Mouse (Mus musculus) bone marrow, adult 2 months (tissue): ENCODE data around the gene Pes1. TPM values are rescaled to one million over a fixed set of nuclear protein-coding genes. Genes with fewer than 3 reads are reported as not detected.

Experiments
- H3K27ac ChIP-seq: fragments of 200-500 bp; 2 replicates; pipeline ENCODE4 v1.5.1; 2012; ENCODE audit warnings: low read depth, mild to moderate bottlenecking, control low read depth, inconsistent platforms, low read length; ENCODE audit not compliant: control insufficient read depth, poor library complexity, insufficient read depth
- H3K4me1 ChIP-seq: fragments of 200-500 bp; 2 replicates; pipeline ENCODE4 v1.6.1; 2011; ENCODE audit warnings: low read length; ENCODE audit not compliant: control insufficient read depth, insufficient read depth
- H3K4me3 ChIP-seq: fragments of 200-500 bp; replicated peaks from 2 replicates; pipeline ENCODE3; 2011; ENCODE audit warnings: mild to moderate bottlenecking, low read depth, low read length, control low read depth; ENCODE audit not compliant: control insufficient read depth
- CTCF ChIP-seq: fragments of 200-500 bp; IDR thresholded peaks from 2 replicates; pipeline ENCODE4 v1.5.1; 2011; ENCODE audit warnings: low read length, control low read depth; ENCODE audit not compliant: control insufficient read depth, insufficient read depth
- POLR2A ChIP-seq: fragments of 200-500 bp; IDR thresholded peaks from 2 replicates; pipeline ENCODE4 v1.6.1; 2011; ENCODE audit warnings: low read depth, mild to moderate bottlenecking, control low read depth, low read length, borderline replicate concordance; ENCODE audit not compliant: control insufficient read depth
- WGBS: fragments of 180-500 bp; shearing (Covaris S2); methylation state at CpG from one replicate; pipeline ENCODE4 v1.1.7; 2018; 5-methylcytosine and 5-hydroxymethylcytosine counted together
- polyA plus RNA-seq: library from polyadenylated mRNA; stranded (reverse); fragments of >200 nt; gene quantifications from 2 replicates; pipeline ENCODE4 v1.2.4, GENCODE M21; 2011; ENCODE audit warnings: low replicate concordance; ENCODE audit not compliant: missing spikeins, insufficient read depth, insufficient read length

Pes1 gene
- polyA plus RNA-seq, 1 experiment: 35.0 TPM

- no peaks in the 10 kb centered on the region for H3K4me1 ChIP-seq
- 16% methylated on average over 15 of the region's 15 CpGs for WGBS
- H3K4me3 ChIP-seq: no peak overlapping the region
- TF ChIP-seq CTCF (no peak), POLR2A (no peak)
- no peak overlapping the region; the same call in 1 of the 2 replicates for H3K27ac ChIP-seq
These were observed 20.3 kb downstream of the Pes1 start for GRCm38 (mm10) chr11:3983863-3984745.

GRCm38 (mm10) chr11:3989748-3990147 lies 26.0 kb downstream of the Pes1 start:
- no peaks in the 10 kb centered on the region for H3K4me1 ChIP-seq
- TF ChIP-seq POLR2A: no peak
- TF ChIP-seq CTCF: no peak
- H3K4me3 ChIP-seq: no peak overlapping the region
- WGBS: 78% methylated on average over 3 of the region's 3 CpGs
- H3K27ac ChIP-seq: no peak overlapping the region

GRCm38 (mm10) chr11:3993132-3993531 lies 29.4 kb downstream of the Pes1 start:
- 69% methylated on average over 6 of the region's 6 CpGs for WGBS
- Histone ChIP-seq H3K4me1 (no peaks in the 10 kb centered on the region; the same call in 1 of the 2 replicates), H3K27ac (no peak overlapping the region), H3K4me3 (no peak overlapping the region)
- TF ChIP-seq POLR2A (no peak), CTCF (no peak)

GRCm38 (mm10) chr11:3993914-3994313 lies 30.1 kb downstream of the Pes1 start:
- Histone ChIP-seq H3K4me1 (no peaks in the 10 kb centered on the region; the same call in none of the 2 replicates), H3K27ac (no peak overlapping the region), H3K4me3 (no peak overlapping the region)
- TF ChIP-seq POLR2A: no peak
- no peak for TF ChIP-seq CTCF
- 82% methylated on average over 6 of the region's 6 CpGs for WGBS

- TF ChIP-seq POLR2A (no peak), CTCF (no peak)
- Histone ChIP-seq H3K4me1 (no peaks in the 10 kb centered on the region; the same call in none of the 2 replicates), H3K4me3 (no peak overlapping the region), H3K27ac (no peak overlapping the region)
- 42% methylated on average over 5 of the region's 5 CpGs for WGBS
These were observed 31.7 kb downstream of the Pes1 start for GRCm38 (mm10) chr11:3995511-3995910.

- no peaks in the 10 kb centered on the region; the same call in none of the 2 replicates for H3K4me1 ChIP-seq
- H3K27ac ChIP-seq: no peak overlapping the region
- 84% methylated on average over 3 of the region's 3 CpGs for WGBS
- TF ChIP-seq POLR2A (no peak), CTCF (no peak)
- H3K4me3 ChIP-seq: no peak overlapping the region
These were observed 33.1 kb downstream of the Pes1 start for GRCm38 (mm10) chr11:3996840-3997239.

GRCm38 (mm10) chr11:3997978-3998720 lies 34.4 kb downstream of the Pes1 start:
- Histone ChIP-seq H3K4me3 (peak overlapping the region; percentile 53), H3K4me1 (no peaks in the 10 kb centered on the region; the same call in none of the 2 replicates), H3K27ac (peak overlapping the region; percentile 28)
- TF ChIP-seq POLR2A (peak; percentile 43; the same call in 1 of the 2 replicates), CTCF (no peak)
- 8% methylated on average over 66 of the region's 66 CpGs for WGBS

GRCm38 (mm10) chr11:3999547-3999946 lies 35.8 kb downstream of the Pes1 start:
- 85% methylated on average over 5 of the region's 5 CpGs for WGBS
- no peak overlapping the region for H3K4me3 ChIP-seq
- no peak for TF ChIP-seq CTCF
- no peak for TF ChIP-seq POLR2A
- H3K4me1 ChIP-seq: no peaks in the 10 kb centered on the region; the same call in none of the 2 replicates
- no peak overlapping the region for H3K27ac ChIP-seq
